Mouse (Mus musculus) cerebellum, adult 2 months (tissue): Measurements from ENCODE around the gene Nt5c2. TPM values are rescaled to one million over a fixed set of nuclear protein-coding genes. Genes with fewer than 3 reads are reported as not detected.

ENCODE experiments used
- DNase-seq, 2 experiments: peaks; one replicate each; pipeline ENCODE4 v3.0.0; 2021
- H3K27ac ChIP-seq: fragments of 200-500 bp; 2 replicates; pipeline ENCODE4 v1.5.1; 2012; ENCODE audit warnings: low read length, control low read depth, inconsistent platforms; ENCODE audit not compliant: insufficient read depth
- H3K27me3 ChIP-seq: fragments of 200-500 bp; 2 replicates; pipeline ENCODE4 v1.6.1; 2012; ENCODE audit warnings: inconsistent platforms, mild to moderate bottlenecking, low read length, moderate library complexity; ENCODE audit not compliant: control insufficient read depth, insufficient read depth
- H3K4me1 ChIP-seq: fragments of 200-500 bp; 2 replicates; pipeline ENCODE4 v1.6.1; 2011; ENCODE audit warnings: low read length; ENCODE audit not compliant: control insufficient read depth, insufficient read depth
- H3K4me3 ChIP-seq: fragments of 200-500 bp; replicated peaks from 2 replicates; pipeline ENCODE3; 2011; ENCODE audit warnings: mild to moderate bottlenecking, low read depth, low read length, control low read depth; ENCODE audit not compliant: insufficient read depth
- CTCF ChIP-seq: fragments of 200-500 bp; IDR thresholded peaks from 2 replicates; pipeline ENCODE4 v1.5.1; 2011; ENCODE audit warnings: low read depth, mild to moderate bottlenecking, control low read depth, low read length, moderate library complexity, borderline replicate concordance; ENCODE audit not compliant: insufficient read depth
- POLR2A ChIP-seq: fragments of 200-500 bp; IDR thresholded peaks from 2 replicates; pipeline ENCODE4 v1.6.1; 2011; ENCODE audit warnings: low read length, control low read depth, borderline replicate concordance; ENCODE audit not compliant: insufficient read depth
- WGBS: fragments of 180-500 bp; shearing (Covaris S2); methylation state at CpG from one replicate; pipeline ENCODE4 v1.1.7; 2018; 5-methylcytosine and 5-hydroxymethylcytosine counted together
- polyA plus RNA-seq: library from polyadenylated mRNA; depleted of rRNA; stranded (reverse); fragments of >200 nt; gene quantifications from 2 replicates; pipeline ENCODE4 v1.2.3, GENCODE M21; 2012

Gene Nt5c2
- polyA plus RNA-seq, 1 experiment, result 49.3 TPM

DNA sequence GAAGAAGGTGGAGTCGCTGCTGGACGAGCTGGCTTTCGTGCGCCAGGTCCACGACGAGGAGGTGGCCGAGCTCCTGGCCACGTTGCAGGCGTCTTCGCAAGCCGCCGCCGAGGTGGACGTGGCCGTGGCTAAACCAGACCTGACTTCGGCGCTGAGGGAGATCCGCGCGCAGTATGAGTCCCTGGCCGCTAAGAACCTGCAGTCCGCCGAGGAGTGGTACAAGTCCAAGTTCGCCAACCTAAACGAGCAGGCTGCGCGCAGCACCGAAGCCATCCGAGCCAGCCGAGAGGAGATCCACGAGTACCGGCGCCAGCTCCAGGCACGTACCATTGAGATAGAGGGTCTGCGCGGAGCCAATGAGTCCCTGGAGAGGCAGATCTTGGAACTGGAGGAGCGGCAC, 443 bp upstream of the Nt5c2 start:
- H3K4me3 ChIP-seq, result peak overlapping the region; percentile 73
- peak overlapping the region; percentile 36; the same call in 1 of the 2 replicates for H3K27ac ChIP-seq
- TF ChIP-seq POLR2A (no peak), CTCF (no peak)
- H3K27me3 ChIP-seq, result no peaks in the 10 kb centered on the region
- WGBS, result under 1% methylated on average over 37 of the region's 37 CpGs
- H3K4me1 ChIP-seq, result peaks cover 23% of the 10 kb centered on the region; the same call in 1 of the 2 replicates
- no peak for DNase-seq

GRCm38 (mm10) chr19:47014159-47014446, 850 bp downstream of the Nt5c2 start:
- DNase-seq, result no peak
- WGBS, result under 1% methylated on average over 11 of the region's 11 CpGs

DNA sequence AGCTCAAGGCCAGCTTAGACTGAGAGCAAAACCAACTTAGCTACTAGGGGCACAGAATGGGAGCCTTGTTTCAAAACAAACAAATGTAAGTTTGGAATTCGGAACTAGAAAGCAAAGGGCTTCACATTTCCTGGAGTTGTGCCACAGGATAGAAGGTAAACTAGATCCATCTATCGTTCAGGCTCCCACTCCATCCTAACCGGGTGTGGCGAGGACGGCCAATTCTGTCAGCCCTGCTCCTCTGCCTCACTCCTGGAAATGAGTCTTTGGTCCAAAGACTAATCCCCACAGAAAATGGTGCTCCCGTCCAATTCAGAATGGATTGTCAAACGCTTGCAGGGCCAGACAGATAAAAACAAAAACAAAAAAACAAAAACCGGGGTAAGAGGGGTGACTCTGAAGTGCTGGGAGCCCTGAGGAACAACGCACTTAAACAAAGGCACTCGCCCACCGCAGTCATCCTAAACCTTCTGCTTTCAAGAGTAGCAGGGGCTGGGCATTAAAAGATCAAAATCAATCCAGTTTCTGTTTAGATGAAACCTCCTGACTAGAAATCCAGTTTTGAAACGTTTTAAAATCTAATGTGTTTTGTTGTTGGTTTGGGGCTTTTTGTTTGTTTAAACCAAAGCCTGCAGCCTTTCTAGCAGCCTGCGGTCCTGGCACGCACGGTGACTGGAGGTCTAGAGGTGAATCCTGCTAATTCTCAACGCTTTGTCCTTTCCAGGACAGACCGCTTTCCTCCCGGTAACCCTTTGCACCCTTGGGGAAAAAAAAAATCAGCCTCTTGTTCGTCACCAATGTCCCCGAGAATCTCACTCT, 1.4 kb downstream of the Nt5c2 start:
- peak; percentile 37 to 46 for DNase-seq
- peak overlapping the region; percentile 73 for H3K4me3 ChIP-seq
- H3K27me3 ChIP-seq, result no peaks in the 10 kb centered on the region
- 6% methylated on average over 20 of the region's 20 CpGs for WGBS
- no peak for TF ChIP-seq CTCF
- no peak for TF ChIP-seq POLR2A
- H3K27ac ChIP-seq, result peak overlapping the region; percentile 91
- H3K4me1 ChIP-seq, result peaks cover 10% of the 10 kb centered on the region; the same call in 1 of the 2 replicates

More at GRCm38 (mm10) chr19:47014159-47014446, 850 bp downstream of the Nt5c2 start:
- Histone ChIP-seq H3K4me3 (peak overlapping the region; percentile 73), H3K4me1 (peaks cover 13% of the 10 kb centered on the region; the same call in 1 of the 2 replicates), H3K27ac (peak overlapping the region; percentile 91), H3K27me3 (no peaks in the 10 kb centered on the region)
- TF ChIP-seq POLR2A (no peak), CTCF (no peak)

- Histone ChIP-seq H3K4me1 (peaks cover 8% of the 10 kb centered on the region; the same call in 1 of the 2 replicates), H3K4me3 (no peak overlapping the region), H3K27ac (no peak overlapping the region), H3K27me3 (no peaks in the 10 kb centered on the region)
- WGBS, result 61% methylated on average over 15 of the region's 15 CpGs
- DNase-seq, result peak; percentile 37 to 38
- TF ChIP-seq POLR2A (no peak), CTCF (no peak)
Measured at GRCm38 (mm10) chr19:47012521-47013130, 2.3 kb downstream of the Nt5c2 start.

DNA sequence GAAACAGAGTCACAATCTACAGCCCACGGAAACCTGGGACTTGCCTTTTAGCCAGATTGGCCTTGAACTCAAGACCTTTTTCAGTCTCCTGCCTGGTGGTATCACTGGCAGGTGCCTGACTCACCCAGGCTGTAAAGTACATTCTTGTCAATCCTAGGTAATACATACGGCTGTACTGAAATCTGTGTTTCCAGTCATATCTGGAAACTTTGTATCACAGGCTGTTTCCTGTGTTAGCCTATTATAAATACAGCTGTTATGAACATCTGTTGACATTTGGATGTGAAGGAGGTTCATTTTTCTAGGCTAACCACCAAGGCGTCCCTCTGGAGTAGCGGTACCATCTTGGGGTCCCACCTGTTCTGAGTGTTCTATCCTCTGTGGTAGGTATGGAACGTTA, 5.0 kb downstream of the Nt5c2 start:
- H3K4me1 ChIP-seq, result peaks cover 8% of the 10 kb centered on the region; the same call in 1 of the 2 replicates
- TF ChIP-seq POLR2A, result no peak
- no peak for TF ChIP-seq CTCF
- H3K27ac ChIP-seq, result no peak overlapping the region
- H3K27me3 ChIP-seq, result no peaks in the 10 kb centered on the region
- no peak for DNase-seq
- H3K4me3 ChIP-seq, result no peak overlapping the region
- WGBS, result 95% methylated on average over 5 of the region's 5 CpGs

- Histone ChIP-seq H3K27ac (no peak overlapping the region), H3K4me1 (peaks cover 8% of the 10 kb centered on the region; the same call in 1 of the 2 replicates), H3K4me3 (no peak overlapping the region), H3K27me3 (no peaks in the 10 kb centered on the region)
- DNase-seq, result no peak
- no peak for TF ChIP-seq CTCF
- no peak for TF ChIP-seq POLR2A
- WGBS, result 64% methylated on average over 7 of the region's 7 CpGs
Measured at GRCm38 (mm10) chr19:47009420-47009819, 5.5 kb downstream of the Nt5c2 start.

- Histone ChIP-seq H3K27ac (no peak overlapping the region), H3K4me1 (no peaks in the 10 kb centered on the region; the same call in 1 of the 2 replicates), H3K27me3 (no peaks in the 10 kb centered on the region), H3K4me3 (no peak overlapping the region)
- DNase-seq, result no peak
- TF ChIP-seq CTCF (no peak), POLR2A (no peak)
- 42% methylated on average over 4 of the region's 4 CpGs for WGBS
Measured at GRCm38 (mm10) chr19:47006321-47006720, 8.6 kb downstream of the Nt5c2 start.
